Comparison of ENCODE assay signal across 16 mouse cellular contexts in genomic region chr1:167368513-167368912, GRCm38 (mm10). TPM values are rescaled to one million over a fixed set of nuclear protein-coding genes. Genes with fewer than 3 reads are reported as not detected.
DNase-seq lines count a peak whose midpoint lies in the region; ATAC-seq and TF ChIP-seq lines count a peak whose summit lies in the region.
"Had no signal": no experiment of that assay in that cellular context is flagged by ENCODE, and none has a peak within 500 bp of the region (broad histone marks: within the 10 kb centered on the region; RNA-seq: fewer than 3 reads in every experiment).

No protein-coding gene starts in this region.

- no peak overlapping the region for H3K9ac ChIP-seq in midbrain, postnatal 0 days (replicated peaks; ENCODE audit: low read length, poor library complexity, severe bottlenecking)
- no peak overlapping the region for H3K9ac ChIP-seq in midbrain, embryonic 13.5 days (replicated peaks)
- no peak overlapping the region for H3K9ac ChIP-seq in intestine, embryonic 16.5 days (ENCODE audit: low read depth, low read length)
- H3K9ac ChIP-seq in liver, postnatal 0 days (replicated peaks): no peak overlapping the region
- H3K9ac ChIP-seq: heart, embryonic 15.5 days had no signal

- H3K4me1 ChIP-seq in midbrain, postnatal 0 days (ENCODE audit: insufficient read depth, low read length): no peaks in the 10 kb centered on the region
- H3K4me1 ChIP-seq in midbrain, embryonic 13.5 days (replicated peaks): no peaks in the 10 kb centered on the region
- no peaks in the 10 kb centered on the region for H3K4me1 ChIP-seq in intestine, embryonic 16.5 days (ENCODE audit: control insufficient read depth, insufficient read depth, low read length)
- peaks cover 7% of the 10 kb centered on the region for H3K4me1 ChIP-seq in liver, postnatal 0 days (ENCODE audit: insufficient read depth)
- H3K4me1 ChIP-seq: heart, embryonic 15.5 days had no signal

- H3K4me3 ChIP-seq in midbrain, postnatal 0 days (ENCODE audit: low read depth, low read length): no peak overlapping the region
- H3K4me3 ChIP-seq in midbrain, embryonic 13.5 days (replicated peaks): no peak overlapping the region
- H3K4me3 ChIP-seq in intestine, embryonic 16.5 days (ENCODE audit: low read length): no peak overlapping the region
- no peak overlapping the region for H3K4me3 ChIP-seq in liver, postnatal 0 days (ENCODE audit: low read depth, low read length)
- H3K4me3 ChIP-seq: heart, embryonic 15.5 days had no signal

- no peak for TF ChIP-seq CTCF in midbrain, postnatal 0 days (IDR thresholded peaks at IDR 0.05)
- peak; percentile 43 for TF ChIP-seq CTCF in liver, postnatal 0 days (IDR thresholded peaks at IDR 0.05; ENCODE audit: low read depth)

- WGBS in midbrain, postnatal 0 days: 86% methylated on average over 7 of the region's 7 CpGs
- WGBS in midbrain, embryonic 13.5 days: 87% methylated on average over 7 of the region's 7 CpGs
- WGBS in intestine, embryonic 16.5 days: 77% methylated on average over 7 of the region's 7 CpGs
- 59% methylated on average over 7 of the region's 7 CpGs for WGBS in liver, postnatal 0 days (ENCODE audit: insufficient replicate concordance)

- TF ChIP-seq EP300 in liver, postnatal 0 days (IDR thresholded peaks at IDR 0.05; ENCODE audit: low read depth): peak; percentile 53; the same call in 1 of the 2 replicates

- H3K4me2 ChIP-seq in midbrain, postnatal 0 days (ENCODE audit: low read depth, low read length, poor library complexity, severe bottlenecking): no peak overlapping the region
- H3K4me2 ChIP-seq in midbrain, embryonic 13.5 days (replicated peaks): no peak overlapping the region
- no peak overlapping the region for H3K4me2 ChIP-seq in intestine, embryonic 16.5 days (ENCODE audit: low read depth, low read length)
- peak overlapping the region; percentile 44 for H3K4me2 ChIP-seq in liver, postnatal 0 days (ENCODE audit: low read depth, low read length)
- H3K4me2 ChIP-seq: heart, embryonic 15.5 days had no signal

- H3K27me3 ChIP-seq in midbrain, postnatal 0 days (ENCODE audit: insufficient read depth, low read length): no peaks in the 10 kb centered on the region
- H3K27me3 ChIP-seq in midbrain, embryonic 13.5 days: no peaks in the 10 kb centered on the region
- no peaks in the 10 kb centered on the region for H3K27me3 ChIP-seq in intestine, embryonic 16.5 days (replicated peaks; ENCODE audit: control insufficient read depth, insufficient read depth, low read length)
- H3K27me3 ChIP-seq in liver, postnatal 0 days (ENCODE audit: insufficient read depth, low read length): no peaks in the 10 kb centered on the region
- H3K27me3 ChIP-seq: heart, embryonic 15.5 days had no signal

- H3K27ac ChIP-seq in midbrain, postnatal 0 days (ENCODE audit: low read depth, low read length): no peak overlapping the region
- no peak overlapping the region for H3K27ac ChIP-seq in midbrain, embryonic 13.5 days
- no peak overlapping the region for H3K27ac ChIP-seq in intestine, embryonic 16.5 days (ENCODE audit: low read length)
- peak overlapping the region; percentile 49 for H3K27ac ChIP-seq in liver, postnatal 0 days (ENCODE audit: low read depth)
- H3K27ac ChIP-seq: heart, embryonic 15.5 days had no signal

- DNase-seq in midbrain, postnatal 0 days (ENCODE audit: low spot score): no peak
- DNase-seq in liver, postnatal 0 days: peak; percentile 52
- no peak for DNase-seq in retina, embryonic 14.5 days (ENCODE audit: low spot score)
- DNase-seq in ovary, postnatal 10 days (ENCODE audit: low spot score): no peak
- DNase-seq in left cerebral cortex, adult 9 months (ENCODE audit: low spot score in 2 of 2): no peak
- DNase-seq: cerebellum, adult 2 months; gastrocnemius, postnatal 36 days; kidney, postnatal 4 days; lung, adult 2 months; lung, postnatal 4 days; thymus, postnatal 25 days had no signal

- ATAC-seq in midbrain, postnatal 0 days (ENCODE audit: low FRiP score): 0 out of 2 replicates have a peak, but pooled peaks have one; percentile 28
- ATAC-seq in midbrain, embryonic 13.5 days: no peak
- ATAC-seq in intestine, embryonic 16.5 days: peak; percentile 58
- ATAC-seq in liver, postnatal 0 days: peak; percentile 90
- ATAC-seq: inflammation-experienced regulatory T-cells, adult 6 months; midbrain, embryonic 16.5 days had no signal

- H3K9me3 ChIP-seq in midbrain, postnatal 0 days (ENCODE audit: low read length): no peaks in the 10 kb centered on the region
- no peaks in the 10 kb centered on the region for H3K9me3 ChIP-seq in midbrain, embryonic 13.5 days
- H3K9me3 ChIP-seq in intestine, embryonic 16.5 days (ENCODE audit: control insufficient read depth, low read length): no peaks in the 10 kb centered on the region
- H3K9me3 ChIP-seq in liver, postnatal 0 days (ENCODE audit: low read length): no peaks in the 10 kb centered on the region
- H3K9me3 ChIP-seq: heart, embryonic 15.5 days had no signal

- peaks cover 28% of the 10 kb centered on the region for H3K36me3 ChIP-seq in midbrain, postnatal 0 days (ENCODE audit: insufficient read depth, low read length)
- H3K36me3 ChIP-seq in midbrain, embryonic 13.5 days: peaks cover 39% of the 10 kb centered on the region
- peaks cover 8% of the 10 kb centered on the region; the same call in 1 of the 2 replicates for H3K36me3 ChIP-seq in intestine, embryonic 16.5 days (ENCODE audit: control insufficient read depth, insufficient read depth, low read length)
- H3K36me3 ChIP-seq in liver, postnatal 0 days (replicated peaks; ENCODE audit: insufficient read depth, low read length): peaks cover 60% of the 10 kb centered on the region

RNA-seq across cellular contexts. Expression of gene Aldh9a1, which starts 18.7 kb away (rescaled TPM):
- 11.4 and 12.3 TPM in 2 replicates for total RNA-seq in midbrain, postnatal 0 days (2014; rRNA removed)
- polyA plus RNA-seq in midbrain, postnatal 0 days (2015; fragmentation: Nextera tagmentation; extraction: Ambion mirVana): 40.1 and 41.5 TPM in 2 replicates
- 27.9 and 28.1 TPM in 2 replicates for polyA plus RNA-seq in midbrain, embryonic 13.5 days (2015; fragmentation: Nextera tagmentation; extraction: Ambion mirVana)
- 204 and 245 TPM in 2 replicates for polyA plus RNA-seq in intestine, embryonic 16.5 days (2015; fragmentation: Nextera tagmentation; extraction: Ambion mirVana)
- polyA plus RNA-seq in liver, postnatal 0 days (2015; fragmentation: Nextera tagmentation; extraction: Ambion mirVana): 76.4 and 80.8 TPM in 2 replicates

RNA-seq across cellular contexts. Expression of gene Mgst3, which starts 25.1 kb away (rescaled TPM):
- total RNA-seq in midbrain, postnatal 0 days (2014; rRNA removed): 221 and 246 TPM in 2 replicates
- polyA plus RNA-seq in midbrain, postnatal 0 days (2015; fragmentation: Nextera tagmentation; extraction: Ambion mirVana): 240 and 311 TPM in 2 replicates
- polyA plus RNA-seq in midbrain, embryonic 13.5 days (2015; fragmentation: Nextera tagmentation; extraction: Ambion mirVana): 80.2 and 83.6 TPM in 2 replicates
- 379 and 381 TPM in 2 replicates for polyA plus RNA-seq in intestine, embryonic 16.5 days (2015; fragmentation: Nextera tagmentation; extraction: Ambion mirVana)
- polyA plus RNA-seq in liver, postnatal 0 days (2015; fragmentation: Nextera tagmentation; extraction: Ambion mirVana): 161 and 163 TPM in 2 replicates
